Mouse (Mus musculus): ENCODE measurements around the gene Gla. TPM values are rescaled to one million over a fixed set of nuclear protein-coding genes. Genes with fewer than 3 reads are reported as not detected.
"Not testable (repeated sequence)": the region's sequence is repeated elsewhere in the genome, so short reads cannot be mapped to it uniquely, and the experiment has no call there.

Gla gene
- polyA plus RNA-seq, 1 experiment from 2014 or later, result 3.0 TPM

DNA sequence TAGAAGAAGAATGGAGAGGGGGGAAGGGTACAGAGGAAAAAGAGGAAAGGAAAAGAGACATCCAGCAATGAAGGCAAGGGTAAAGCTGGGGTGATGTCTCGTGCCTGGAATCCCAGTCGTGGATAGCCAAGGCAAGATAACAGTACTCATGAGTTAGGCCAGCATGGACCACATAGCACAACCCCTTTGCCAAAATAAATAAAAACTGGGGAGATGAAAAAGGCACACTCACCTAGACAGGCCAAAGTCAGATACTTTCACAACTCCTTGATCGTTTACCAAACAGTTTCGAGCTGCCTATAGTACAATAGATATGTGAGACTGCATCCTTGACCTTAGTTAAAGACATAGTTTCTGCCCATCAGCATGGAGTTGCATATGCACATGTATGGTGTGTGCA lies 53.6 kb downstream of the Gla start:
- no peak overlapping the region for H3K27ac ChIP-seq (ENCODE audit: low read depth)
- DNase-seq (no peak), ATAC-seq (ENCODE audit: insufficient read depth) (no peak)
- no peak overlapping the region for H3K4me3 ChIP-seq (ENCODE audit: low read depth, low read length)
- WGBS, result 80% methylated on average over 4 of the region's 4 CpGs
- no peak overlapping the region for H3K4me2 ChIP-seq
- no peaks in the 10 kb centered on the region for H3K36me3 ChIP-seq (ENCODE audit: insufficient read depth)
- no peak overlapping the region for H3K9ac ChIP-seq
- H3K9me3 ChIP-seq (ENCODE audit: low read depth, low read length), result no peaks in the 10 kb centered on the region
- no peaks in the 10 kb centered on the region for H3K27me3 ChIP-seq (ENCODE audit: insufficient read depth, low read length)
- no peak for TF ChIP-seq CTCF (IDR thresholded peaks at IDR 0.05; ENCODE audit: low read depth)
- no peaks in the 10 kb centered on the region for H3K4me1 ChIP-seq (ENCODE audit: insufficient read depth)

DNA sequence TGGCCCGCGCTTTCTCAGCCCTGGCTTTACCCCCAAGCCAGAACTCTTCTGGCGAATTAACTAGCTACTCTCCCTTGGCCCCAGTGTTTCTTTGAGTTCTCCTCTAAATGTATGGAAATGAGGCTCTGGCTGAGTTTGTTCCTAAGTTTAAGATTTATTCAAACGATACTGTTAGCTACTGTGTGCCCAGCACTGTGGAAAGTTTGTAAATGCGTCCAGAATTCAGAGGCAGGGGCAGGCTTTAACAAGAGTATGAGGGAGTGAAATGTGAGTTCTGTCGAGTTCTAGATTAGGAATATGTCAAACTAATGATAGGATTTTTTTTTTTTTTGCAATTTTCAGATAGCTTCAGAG lies 59.0 kb downstream of the Gla start:
- no peaks in the 10 kb centered on the region for H3K4me1 ChIP-seq (ENCODE audit: insufficient read depth)
- no peaks in the 10 kb centered on the region for H3K9me3 ChIP-seq (ENCODE audit: low read depth, low read length)
- H3K4me2 ChIP-seq, result peak overlapping the region; percentile 56
- 19% methylated on average over 6 of the region's 6 CpGs for WGBS
- peak overlapping the region; percentile 53 for H3K4me3 ChIP-seq (ENCODE audit: low read depth, low read length)
- no peak for TF ChIP-seq CTCF (IDR thresholded peaks at IDR 0.05; ENCODE audit: low read depth)
- no peak; the same call in none of the 2 replicates for ATAC-seq (ENCODE audit: insufficient read depth)
- no peaks in the 10 kb centered on the region for H3K36me3 ChIP-seq (ENCODE audit: insufficient read depth)
- no peaks in the 10 kb centered on the region for H3K27me3 ChIP-seq (ENCODE audit: insufficient read depth, low read length)
- peak overlapping the region; percentile 53 for H3K9ac ChIP-seq
- no peak for DNase-seq
- H3K27ac ChIP-seq (ENCODE audit: low read depth), result peak overlapping the region; percentile 88

DNA sequence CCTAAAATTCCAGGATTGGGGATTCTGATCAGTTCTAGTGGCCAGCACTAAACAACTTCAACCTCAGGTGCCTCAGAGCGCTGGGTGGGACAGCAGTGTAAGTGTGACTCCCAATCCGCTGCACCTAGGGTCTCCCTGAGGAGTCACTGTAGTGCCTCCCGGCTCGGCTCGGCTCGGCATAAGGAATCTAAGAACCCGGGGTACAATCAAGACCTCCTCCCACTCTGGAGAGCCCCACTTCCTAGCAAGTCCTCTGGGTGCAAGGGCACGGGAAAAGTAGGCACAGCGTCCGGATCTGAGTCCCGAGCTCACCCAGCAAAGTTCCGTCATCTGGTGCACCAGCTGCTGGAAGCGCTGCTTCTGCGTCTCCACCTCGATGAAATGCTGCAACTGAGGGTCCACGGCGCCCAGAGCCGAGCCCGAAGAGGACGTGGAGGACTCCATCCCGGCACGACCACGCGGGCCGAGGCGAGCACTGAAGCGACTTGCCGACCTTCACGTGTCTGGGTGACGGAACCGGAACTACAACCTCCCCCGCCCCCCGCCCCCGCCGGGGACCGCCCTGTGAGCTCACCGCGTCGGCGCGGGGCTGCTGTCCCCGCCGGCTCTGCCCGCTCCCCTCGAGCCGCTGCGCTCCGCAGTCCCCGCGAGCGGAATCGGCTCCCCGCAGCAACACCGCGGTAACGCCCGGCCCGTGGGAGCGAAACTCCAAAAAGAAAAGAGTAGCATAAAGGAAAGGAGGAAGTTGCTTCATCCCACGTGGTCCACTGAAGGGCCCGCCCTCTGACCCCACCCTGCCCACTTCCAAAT lies 59.6 kb downstream of the Gla start, which contains the start of gene Timm8a1:
Timm8a1 (minus strand) TSS at position 721 of the 810 bp plus-strand sequence.
- 10% methylated on average over 47 of the region's 61 CpGs for WGBS
- ATAC-seq (ENCODE audit: insufficient read depth) (peak; percentile 95), DNase-seq (peak; percentile 72)
- 0 out of 2 replicates have a peak, but pooled peaks cover 3% of the 10 kb centered on the region for H3K36me3 ChIP-seq (ENCODE audit: insufficient read depth)
- TF ChIP-seq CTCF (IDR thresholded peaks at IDR 0.05; ENCODE audit: low read depth), result no peak
- no peaks in the 10 kb centered on the region for H3K9me3 ChIP-seq (ENCODE audit: low read depth, low read length)
- peak within 1 kb of the TSS; percentile 57 for H3K9ac ChIP-seq
- peak within 1 kb of the TSS; percentile 88 for H3K27ac ChIP-seq (ENCODE audit: low read depth)
- peak within 1 kb of the TSS; percentile 53 for H3K4me3 ChIP-seq (ENCODE audit: low read depth, low read length)
- H3K4me2 ChIP-seq, result peak within 1 kb of the TSS; percentile 59
- no peaks in the 10 kb centered on the region for H3K27me3 ChIP-seq (ENCODE audit: insufficient read depth, low read length)
- H3K4me1 ChIP-seq (ENCODE audit: insufficient read depth), result no peaks in the 10 kb centered on the region

DNA sequence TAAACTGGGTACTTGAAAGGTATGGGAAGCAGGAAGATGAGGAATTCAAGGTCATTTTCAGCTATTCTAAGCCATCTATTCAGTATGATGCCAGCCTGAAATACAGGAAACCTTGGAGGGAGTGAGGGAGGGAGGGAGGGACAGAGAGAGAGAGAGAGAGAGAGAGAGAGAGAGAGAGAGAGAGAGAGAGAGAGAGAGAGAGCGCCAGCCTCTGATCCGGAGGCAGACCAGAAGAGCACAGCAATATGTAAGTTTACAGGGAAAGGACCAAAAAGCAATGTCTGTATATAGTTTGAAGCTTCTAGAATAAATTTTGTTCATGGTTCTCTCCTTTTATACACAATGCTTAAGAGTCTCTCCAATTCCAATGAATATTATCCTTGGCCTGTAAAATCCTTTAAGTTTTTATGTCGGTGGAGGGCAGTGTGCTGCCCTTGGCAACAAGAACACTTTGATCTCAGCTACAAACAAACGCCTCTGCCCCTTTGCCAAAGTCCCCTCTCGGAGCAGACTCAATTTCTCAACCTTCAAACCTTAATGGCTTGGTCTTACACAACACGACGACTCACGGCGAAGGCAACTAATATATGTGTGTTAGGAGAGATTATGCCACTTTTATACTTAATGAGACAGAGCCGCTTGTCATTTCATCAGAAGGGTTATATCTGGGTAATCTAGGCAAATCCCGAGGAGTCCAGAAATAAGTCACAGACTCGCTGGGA lies 60.4 kb downstream of the Gla start:
- peak; percentile 51 for DNase-seq
- Histone ChIP-seq H3K36me3 (ENCODE audit: insufficient read depth) (peaks cover 4% of the 10 kb centered on the region; the same call in 1 of the 2 replicates), H3K4me3 (ENCODE audit: low read depth, low read length) (peak overlapping the region; percentile 53), H3K9me3 (ENCODE audit: low read depth, low read length) (no peaks in the 10 kb centered on the region), H3K4me1 (ENCODE audit: insufficient read depth) (no peaks in the 10 kb centered on the region), H3K4me2 (peak overlapping the region; percentile 59), H3K27me3 (ENCODE audit: insufficient read depth, low read length) (no peaks in the 10 kb centered on the region), H3K9ac (peak overlapping the region; percentile 57), H3K27ac (ENCODE audit: low read depth) (0 out of 2 replicates have a peak overlapping the region, but pooled peaks have one; percentile 24)
- no peak for TF ChIP-seq CTCF (IDR thresholded peaks at IDR 0.05; ENCODE audit: low read depth)
- ATAC-seq (ENCODE audit: insufficient read depth), result no peak
- WGBS, result 17% methylated on average over 12 of the region's 12 CpGs

DNA sequence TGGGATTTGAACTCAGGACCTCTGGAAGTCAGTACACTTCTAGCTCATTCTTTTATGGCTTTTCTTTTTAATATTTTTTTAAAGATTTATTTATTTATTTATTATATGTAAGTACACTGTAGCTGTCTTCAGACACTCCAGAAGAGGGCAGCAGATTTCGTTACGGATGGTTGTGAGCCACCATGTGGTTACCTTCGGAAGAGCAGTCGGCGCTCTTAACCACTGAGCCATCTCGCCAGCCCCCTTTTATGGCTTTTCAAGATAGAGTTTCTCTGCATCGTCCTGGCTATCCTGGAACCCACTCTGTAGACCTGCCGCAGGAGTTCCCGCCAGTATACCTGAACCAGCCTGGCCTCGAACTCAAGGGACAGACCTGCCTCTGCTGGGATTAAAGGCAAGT lies 61.1 kb downstream of the Gla start:
- 87% methylated on average over 10 of the region's 10 CpGs for WGBS
- H3K27ac ChIP-seq (ENCODE audit: low read depth); H3K9ac ChIP-seq; H3K9me3 ChIP-seq (ENCODE audit: low read depth, low read length); DNase-seq; H3K27me3 ChIP-seq (ENCODE audit: insufficient read depth, low read length); H3K36me3 ChIP-seq (ENCODE audit: insufficient read depth); ATAC-seq (ENCODE audit: insufficient read depth); H3K4me1 ChIP-seq (ENCODE audit: insufficient read depth): not testable (repeated sequence)
- Histone ChIP-seq H3K4me2 (peak overlapping the region; percentile 59), H3K4me3 (ENCODE audit: low read depth, low read length) (peak overlapping the region; percentile 53; the same call in 1 of the 2 replicates)

Other genes starting within 250 kb of the Gla start
- gene Drp2, start 196.6 kb downstream of the Gla start, polyA plus RNA-seq (2014; fragmentation: Nextera tagmentation; extraction: Ambion mirVana), result 0.99 and 2.3 TPM in 2 replicates
- not detected in 2 replicates for gene Taf7l, start 124.6 kb downstream of the Gla start, polyA plus RNA-seq (2014; fragmentation: Nextera tagmentation; extraction: Ambion mirVana)
- 81.8 and 88.5 TPM in 2 replicates for gene Timm8a1, start 59.3 kb downstream of the Gla start, polyA plus RNA-seq (2014; fragmentation: Nextera tagmentation; extraction: Ambion mirVana)
- gene Btk, start 17.6 kb downstream of the Gla start, polyA plus RNA-seq (2014; fragmentation: Nextera tagmentation; extraction: Ambion mirVana), result 0.84 and 1.2 TPM in 2 replicates
- 491 and 582 TPM in 2 replicates for gene Rpl36a, start 15.5 kb downstream of the Gla start, polyA plus RNA-seq (2014; fragmentation: Nextera tagmentation; extraction: Ambion mirVana)
- gene Hnrnph2, start 54 bp upstream of the Gla start, polyA plus RNA-seq (2014; fragmentation: Nextera tagmentation; extraction: Ambion mirVana), result 112 TPM in 2 replicates
- 6.3 and 6.9 TPM in 2 replicates for gene Armcx4, start 85.4 kb upstream of the Gla start, polyA plus RNA-seq (2014; fragmentation: Nextera tagmentation; extraction: Ambion mirVana)
- gene Armcx1, start 116.8 kb upstream of the Gla start, polyA plus RNA-seq (2014; fragmentation: Nextera tagmentation; extraction: Ambion mirVana), result 35.7 and 36.6 TPM in 2 replicates
- gene Armcx6, start 150.3 kb upstream of the Gla start, polyA plus RNA-seq (2014; fragmentation: Nextera tagmentation; extraction: Ambion mirVana), result 19.5 and 22.1 TPM in 2 replicates
- 69.7 and 75.8 TPM in 2 replicates for gene Armcx3, start 155.5 kb upstream of the Gla start, polyA plus RNA-seq (2014; fragmentation: Nextera tagmentation; extraction: Ambion mirVana)
- 66.1 and 73.3 TPM in 2 replicates for gene Armcx2, start 208.1 kb upstream of the Gla start, polyA plus RNA-seq (2014; fragmentation: Nextera tagmentation; extraction: Ambion mirVana)

Measured in lung, embryonic 14.5 days (tissue).